ENCODE assay signal across 8 mouse cellular contexts in genomic region chr3:34648833-34649719, GRCm38 (mm10). TPM values are rescaled to one million over a fixed set of nuclear protein-coding genes. Genes with fewer than 3 reads are reported as not detected.
DNase-seq lines count a peak whose midpoint lies in the region; ATAC-seq lines count a peak whose summit lies in the region.

No protein-coding gene starts in this region.

- peak; percentile 42 for ATAC-seq in embryonic facial prominence, embryonic 11.5 days (replicated peaks; ENCODE audit: insufficient number of reproducible peaks, low FRiP score, low TSS enrichment, low read depth)
- peak; percentile 60 for ATAC-seq in neural tube, embryonic 12.5 days (ENCODE audit: low FRiP score, low read depth)

- H3K9me3 ChIP-seq in embryonic facial prominence, embryonic 11.5 days (replicated peaks; ENCODE audit: control insufficient read depth, low read length) = no peaks in the 10 kb centered on the region
- H3K9me3 ChIP-seq in limb, embryonic 10.5 days (replicated peaks) = no peaks in the 10 kb centered on the region
- H3K9me3 ChIP-seq in neural tube, embryonic 12.5 days = no peaks in the 10 kb centered on the region

- WGBS in embryonic facial prominence, embryonic 11.5 days = 1% methylated on average over 49 of the region's 50 CpGs
- 1% methylated on average over 50 of the region's 50 CpGs for WGBS in limb, embryonic 10.5 days
- under 1% methylated on average over 50 of the region's 50 CpGs for WGBS in neural tube, embryonic 12.5 days

- DNase-seq in layer of hippocampus, postnatal 10 days (ENCODE audit: low spot score in 2 of 2) = peak; percentile 56 to 61
- no peak for DNase-seq in layer of hippocampus, adult 8-10 months (ENCODE audit: low spot score in 2 of 2)
- no peak for DNase-seq in embryonic facial prominence, embryonic 11.5 days (ENCODE audit: low spot score)
- DNase-seq in limb, embryonic 10.5 days (ENCODE audit: low spot score) = no peak
- no peak for DNase-seq in adrenal gland, postnatal 4 days (ENCODE audit: low spot score in 2 of 2)
- no peak for DNase-seq in adrenal gland, adult 2 months
- no peak for DNase-seq in adrenal gland, adult 18-20 months (ENCODE audit: low spot score in 2 of 2)

- peak overlapping the region; percentile 44 for H3K9ac ChIP-seq in embryonic facial prominence, embryonic 11.5 days (replicated peaks; ENCODE audit: low read length)
- H3K9ac ChIP-seq in neural tube, embryonic 12.5 days = peak overlapping the region; percentile 73

- peak overlapping the region; percentile 80 for H3K4me2 ChIP-seq in embryonic facial prominence, embryonic 11.5 days (ENCODE audit: low read depth, low read length)
- H3K4me2 ChIP-seq in neural tube, embryonic 12.5 days (replicated peaks) = peak overlapping the region; percentile 84

- H3K27me3 ChIP-seq in embryonic facial prominence, embryonic 11.5 days (ENCODE audit: control insufficient read depth, insufficient read depth, low read length) = peaks cover 39% of the 10 kb centered on the region
- peaks cover 99% of the 10 kb centered on the region for H3K27me3 ChIP-seq in limb, embryonic 10.5 days (ENCODE audit: low read depth, poor library complexity, severe bottlenecking)
- H3K27me3 ChIP-seq in neural tube, embryonic 12.5 days (replicated peaks) = peaks cover 6% of the 10 kb centered on the region; the same call in 1 of the 2 replicates

- H3K4me1 ChIP-seq in embryonic facial prominence, embryonic 11.5 days (ENCODE audit: control insufficient read depth, insufficient read depth, low read length) = peaks cover 3% of the 10 kb centered on the region
- peaks cover 31% of the 10 kb centered on the region for H3K4me1 ChIP-seq in limb, embryonic 10.5 days
- peaks cover 29% of the 10 kb centered on the region for H3K4me1 ChIP-seq in neural tube, embryonic 12.5 days

- no peaks in the 10 kb centered on the region for H3K36me3 ChIP-seq in embryonic facial prominence, embryonic 11.5 days (replicated peaks; ENCODE audit: control insufficient read depth, insufficient read depth, low read depth, low read length)
- no peaks in the 10 kb centered on the region for H3K36me3 ChIP-seq in limb, embryonic 10.5 days
- no peaks in the 10 kb centered on the region for H3K36me3 ChIP-seq in neural tube, embryonic 12.5 days

- peak overlapping the region; percentile 47 for H3K27ac ChIP-seq in embryonic facial prominence, embryonic 11.5 days (replicated peaks; ENCODE audit: low read depth, low read length)
- peak overlapping the region; percentile 27; the same call in 1 of the 2 replicates for H3K27ac ChIP-seq in limb, embryonic 10.5 days
- H3K27ac ChIP-seq in neural tube, embryonic 12.5 days = peak overlapping the region; percentile 61

- peak overlapping the region; percentile 30 for H3K4me3 ChIP-seq in embryonic facial prominence, embryonic 11.5 days (ENCODE audit: low read depth, low read length)
- H3K4me3 ChIP-seq in limb, embryonic 10.5 days = peak overlapping the region; percentile 52
- peak overlapping the region; percentile 74 for H3K4me3 ChIP-seq in neural tube, embryonic 12.5 days

RNA-seq across cellular contexts. Expression of gene Sox2, which starts 1.1 kb away (rescaled TPM):
- 10 to 100 TPM; 50.8 to 52.7 TPM for total RNA-seq in layer of hippocampus, postnatal 10 days (2021)
- 10 to 100 TPM; 38.6 to 47.2 (median 43.5) TPM for total RNA-seq in layer of hippocampus, adult 8-10 months (2022)
- polyA plus RNA-seq in embryonic facial prominence, embryonic 11.5 days (2014; fragmentation: Nextera tagmentation; extraction: Ambion mirVana) = 13.2 and 13.7 TPM in 2 replicates
- 0.09 and 0.20 TPM in 2 replicates for polyA plus RNA-seq in limb, embryonic 10.5 days (2016; fragmentation: Nextera tagmentation; extraction: Ambion mirVana)
- polyA plus RNA-seq in neural tube, embryonic 12.5 days (2016; fragmentation: Nextera tagmentation; extraction: Ambion mirVana) = 48.0 and 49.7 TPM in 2 replicates
- total RNA-seq in adrenal gland, postnatal 4 days (2021) = 1 to 10 TPM in 1 of 2 experiments, under 1 TPM in 1; 0.92 to 1.5 TPM
- total RNA-seq in adrenal gland, adult 2 months (2021) = under 1 TPM; 0.14 to 0.28 TPM
- polyA plus RNA-seq in adrenal gland, adult 2 months (2012; rRNA removed) = 0.42 and 0.44 TPM in 2 replicates
- total RNA-seq in adrenal gland, adult 18-20 months (2021) = under 1 TPM; 0.22 to 0.30 TPM

Comparison
In these comparisons a context has a peak if more than half of its experiments do, and no peak if none do; other contexts are left out.
1. DNase-seq: peak in layer of hippocampus, postnatal 10 days (2 of 2); none in layer of hippocampus, adult 8-10 months (0 of 2), embryonic facial prominence, embryonic 11.5 days (single experiment), limb, embryonic 10.5 days (single experiment), adrenal gland, postnatal 4 days (0 of 2), adrenal gland, adult 2 months (single experiment) and adrenal gland, adult 18-20 months (0 of 2).
2. RNA of gene Sox2, which starts 1.1 kb away (total RNA-seq): 50.8 to 52.7 TPM in layer of hippocampus, postnatal 10 days and 38.6 to 47.2 TPM in layer of hippocampus, adult 8-10 months; 0.92 to 1.5 TPM in adrenal gland, postnatal 4 days, 0.22 to 0.30 TPM in adrenal gland, adult 18-20 months and 0.14 to 0.28 TPM in adrenal gland, adult 2 months; every median in the first group is over 10 times any median in the second.
3. Peak in every context shown above with its lines, with median percentiles within 50 percentile points of each other: H3K27ac ChIP-seq and H3K4me3 ChIP-seq.